Mouse (Mus musculus): ENCODE measurements at regions not wholly inside any gene's neighbourhood (a gene's known extent, or its start where the extent isn't known, plus 50 kb on each side); places are given as distances from the start of the nearest gene placed in this dataset.

DNA sequence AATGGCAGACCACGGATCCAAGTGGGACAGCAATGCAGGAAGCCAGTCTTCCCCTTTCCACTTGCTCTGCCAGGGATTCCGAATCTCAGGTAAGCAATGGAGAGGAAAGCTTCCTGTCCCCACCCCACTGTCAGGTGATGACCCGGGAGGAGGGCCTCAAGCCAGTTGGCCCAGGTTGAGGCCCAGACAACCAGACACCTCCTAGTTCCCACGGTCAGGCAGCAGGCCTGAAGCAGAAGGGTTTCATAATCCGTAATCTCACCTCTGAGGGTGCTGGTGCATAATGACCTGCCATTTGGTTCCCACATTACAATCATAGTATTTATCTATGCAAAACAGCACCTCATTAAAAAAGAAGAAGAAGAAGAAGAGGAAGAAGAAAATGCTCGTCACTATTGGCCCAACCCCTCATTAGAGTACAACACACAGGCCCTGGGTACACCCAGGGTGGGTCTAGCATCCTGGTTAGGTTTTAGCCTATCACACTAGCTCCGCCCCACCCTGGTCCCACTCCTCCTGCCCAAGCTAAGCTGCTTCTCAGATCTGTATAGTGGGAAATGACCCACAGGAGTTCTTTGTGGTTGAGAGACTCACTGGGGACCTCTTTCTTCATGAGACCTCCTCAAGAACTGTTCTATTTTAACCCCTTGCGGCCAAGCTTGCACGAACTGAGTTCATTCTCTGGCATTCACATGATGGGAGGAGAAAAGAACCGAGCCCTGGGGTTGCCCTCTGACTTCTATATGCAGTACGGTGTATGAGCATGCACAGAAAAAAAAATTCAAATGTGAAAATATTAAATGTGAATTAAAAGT lies 71.1 kb downstream of the Zfp36l1 start:
- H3K36me3 ChIP-seq (replicated peaks; ENCODE audit: insufficient read depth, low read length): no peaks in the 10 kb centered on the region
- H3K27me3 ChIP-seq (ENCODE audit: insufficient read depth, low read length): no peaks in the 10 kb centered on the region
- no peak overlapping the region for H3K4me2 ChIP-seq (ENCODE audit: low read depth, low read length)
- 0 out of 2 replicates have a peak, but pooled peaks cover under 1% of the 10 kb centered on the region for H3K4me1 ChIP-seq (ENCODE audit: insufficient read depth)
- H3K9me3 ChIP-seq (ENCODE audit: low read length): no peaks in the 10 kb centered on the region
- no peak for TF ChIP-seq CTCF (IDR thresholded peaks at IDR 0.05; ENCODE audit: low read depth)
- no peak for TF ChIP-seq EP300 (IDR thresholded peaks at IDR 0.05; ENCODE audit: low read depth)
- DNase-seq: no peak
- H3K9ac ChIP-seq (replicated peaks): no peak overlapping the region
- no peak overlapping the region for H3K27ac ChIP-seq (ENCODE audit: low read depth)
- ATAC-seq: no peak
- WGBS (ENCODE audit: insufficient replicate concordance): 69% methylated on average over 11 of the region's 11 CpGs
- no peak overlapping the region for H3K4me3 ChIP-seq (ENCODE audit: low read depth, low read length)

- Histone ChIP-seq H3K4me3 (ENCODE audit: low read depth, low read length) (no peak overlapping the region), H3K27me3 (ENCODE audit: insufficient read depth, low read length) (no peaks in the 10 kb centered on the region), H3K4me2 (ENCODE audit: low read depth, low read length) (no peak overlapping the region), H3K36me3 (replicated peaks; ENCODE audit: insufficient read depth, low read length) (no peaks in the 10 kb centered on the region), H3K27ac (ENCODE audit: low read depth) (no peak overlapping the region), H3K9me3 (ENCODE audit: low read length) (no peaks in the 10 kb centered on the region), H3K9ac (replicated peaks) (no peak overlapping the region), H3K4me1 (ENCODE audit: insufficient read depth) (0 out of 2 replicates have a peak, but pooled peaks cover 4% of the 10 kb centered on the region)
- ATAC-seq (no peak), DNase-seq (no peak)
- TF ChIP-seq EP300 (IDR thresholded peaks at IDR 0.05; ENCODE audit: low read depth): no peak
- no peak for TF ChIP-seq CTCF (IDR thresholded peaks at IDR 0.05; ENCODE audit: low read depth)
- WGBS (ENCODE audit: insufficient replicate concordance): 78% methylated on average over 6 of the region's 6 CpGs
These were observed 71.8 kb downstream of the Zfp36l1 start for GRCm38 (mm10) chr12:80041012-80041411.

DNA sequence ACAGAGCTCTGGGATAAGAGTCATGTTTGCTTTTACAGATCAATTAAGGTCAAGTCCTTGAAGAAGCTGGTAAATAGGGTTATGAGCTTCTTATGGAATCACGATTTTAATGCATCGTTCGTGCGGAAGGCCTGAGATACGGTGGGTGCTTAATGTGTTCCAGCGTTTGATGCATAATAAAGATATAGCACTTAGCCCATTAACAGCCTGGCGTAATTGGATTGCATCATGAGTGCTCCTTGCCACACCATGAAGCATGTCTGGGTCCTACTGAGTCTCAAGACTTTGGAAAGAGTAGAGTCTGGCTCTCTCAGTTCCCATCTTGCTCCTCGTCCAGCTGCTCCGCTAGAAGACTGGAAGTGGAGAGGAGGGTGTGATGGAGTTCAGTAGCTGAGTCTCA lies 72.6 kb downstream of the Zfp36l1 start:
- H3K9ac ChIP-seq (replicated peaks): no peak overlapping the region
- H3K4me2 ChIP-seq (ENCODE audit: low read depth, low read length): no peak overlapping the region
- TF ChIP-seq EP300 (IDR thresholded peaks at IDR 0.05; ENCODE audit: low read depth) (no peak), CTCF (IDR thresholded peaks at IDR 0.05; ENCODE audit: low read depth) (no peak)
- DNase-seq: no peak
- H3K9me3 ChIP-seq (ENCODE audit: low read length): no peaks in the 10 kb centered on the region
- no peak overlapping the region for H3K4me3 ChIP-seq (ENCODE audit: low read depth, low read length)
- no peak for ATAC-seq
- H3K4me1 ChIP-seq (ENCODE audit: insufficient read depth): peaks cover 10% of the 10 kb centered on the region
- no peaks in the 10 kb centered on the region for H3K27me3 ChIP-seq (ENCODE audit: insufficient read depth, low read length)
- H3K36me3 ChIP-seq (replicated peaks; ENCODE audit: insufficient read depth, low read length): no peaks in the 10 kb centered on the region
- no peak overlapping the region for H3K27ac ChIP-seq (ENCODE audit: low read depth)
- 85% methylated on average over 9 of the region's 9 CpGs for WGBS (ENCODE audit: insufficient replicate concordance)

DNA sequence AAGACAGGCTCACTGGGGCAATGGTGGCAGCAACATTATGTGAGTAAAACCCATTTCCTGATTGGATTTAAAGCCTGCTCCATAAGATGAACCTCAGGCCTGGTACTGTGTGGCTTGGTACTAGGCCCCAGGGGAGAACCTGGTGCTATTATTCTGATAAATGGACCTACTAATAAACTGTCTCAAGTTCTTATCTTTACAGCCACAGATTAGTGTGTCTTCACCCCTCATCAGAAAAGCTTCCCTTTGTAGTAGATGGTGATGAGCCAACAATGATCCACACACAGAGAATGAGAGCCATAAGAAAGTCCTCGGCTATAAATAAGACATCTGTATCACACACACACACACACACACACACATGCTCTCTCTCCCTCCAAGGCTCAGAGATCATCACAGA lies 73.7 kb downstream of the Zfp36l1 start:
- TF ChIP-seq CTCF (IDR thresholded peaks at IDR 0.05; ENCODE audit: low read depth) (no peak), EP300 (IDR thresholded peaks at IDR 0.05; ENCODE audit: low read depth) (no peak)
- H3K27ac ChIP-seq (ENCODE audit: low read depth): no peak overlapping the region
- H3K4me1 ChIP-seq (ENCODE audit: insufficient read depth): peaks cover 17% of the 10 kb centered on the region
- DNase-seq (no peak), ATAC-seq (no peak)
- H3K4me3 ChIP-seq (ENCODE audit: low read depth, low read length): no peak overlapping the region
- no peak overlapping the region for H3K4me2 ChIP-seq (ENCODE audit: low read depth, low read length)
- no peaks in the 10 kb centered on the region for H3K36me3 ChIP-seq (replicated peaks; ENCODE audit: insufficient read depth, low read length)
- H3K9me3 ChIP-seq (ENCODE audit: low read length): no peaks in the 10 kb centered on the region
- WGBS (ENCODE audit: insufficient replicate concordance): 63% methylated on average over 1 of the region's 1 CpGs
- no peaks in the 10 kb centered on the region for H3K27me3 ChIP-seq (ENCODE audit: insufficient read depth, low read length)
- no peak overlapping the region for H3K9ac ChIP-seq (replicated peaks)

- H3K4me2 ChIP-seq (ENCODE audit: low read depth, low read length): peak overlapping the region; percentile 7
- H3K4me1 ChIP-seq (ENCODE audit: insufficient read depth): peaks cover 20% of the 10 kb centered on the region
- no peak overlapping the region for H3K9ac ChIP-seq (replicated peaks)
These were observed 77.1 kb downstream of the Zfp36l1 start for GRCm38 (mm10) chr12:80035500-80036271.

GRCm38 (mm10) chr12:80034963-80035411 lies 77.8 kb downstream of the Zfp36l1 start:
- Histone ChIP-seq H3K9me3 (ENCODE audit: low read length) (no peaks in the 10 kb centered on the region), H3K4me3 (ENCODE audit: low read depth, low read length) (no peak overlapping the region), H3K4me1 (ENCODE audit: insufficient read depth) (peaks cover 20% of the 10 kb centered on the region), H3K27ac (ENCODE audit: low read depth) (peak overlapping the region; percentile 17; the same call in 1 of the 2 replicates), H3K9ac (replicated peaks) (no peak overlapping the region), H3K27me3 (ENCODE audit: insufficient read depth, low read length) (no peaks in the 10 kb centered on the region), H3K4me2 (ENCODE audit: low read depth, low read length) (peak overlapping the region; percentile 7), H3K36me3 (replicated peaks; ENCODE audit: insufficient read depth, low read length) (no peaks in the 10 kb centered on the region)
- TF ChIP-seq EP300 (IDR thresholded peaks at IDR 0.05; ENCODE audit: low read depth) (no peak), CTCF (IDR thresholded peaks at IDR 0.05; ENCODE audit: low read depth) (peak; percentile 23; the same call in 1 of the 2 replicates)
- ATAC-seq: peak; percentile 60
- peak; percentile 55 for DNase-seq
- WGBS (ENCODE audit: insufficient replicate concordance): 47% methylated on average over 4 of the region's 4 CpGs

More at GRCm38 (mm10) chr12:80035500-80036271, 77.1 kb downstream of the Zfp36l1 start:
- no peaks in the 10 kb centered on the region for H3K27me3 ChIP-seq (ENCODE audit: insufficient read depth, low read length)
- ATAC-seq (peak; percentile 81), DNase-seq (no peak)
- TF ChIP-seq EP300 (IDR thresholded peaks at IDR 0.05; ENCODE audit: low read depth) (peak; percentile 80), CTCF (IDR thresholded peaks at IDR 0.05; ENCODE audit: low read depth) (no peak)
- no peaks in the 10 kb centered on the region for H3K9me3 ChIP-seq (ENCODE audit: low read length)
- peak overlapping the region; percentile 17; the same call in 1 of the 2 replicates for H3K27ac ChIP-seq (ENCODE audit: low read depth)
- H3K4me3 ChIP-seq (ENCODE audit: low read depth, low read length): no peak overlapping the region
- no peaks in the 10 kb centered on the region for H3K36me3 ChIP-seq (replicated peaks; ENCODE audit: insufficient read depth, low read length)
- WGBS (ENCODE audit: insufficient replicate concordance): 47% methylated on average over 6 of the region's 6 CpGs
